In the genomic region with DNA sequence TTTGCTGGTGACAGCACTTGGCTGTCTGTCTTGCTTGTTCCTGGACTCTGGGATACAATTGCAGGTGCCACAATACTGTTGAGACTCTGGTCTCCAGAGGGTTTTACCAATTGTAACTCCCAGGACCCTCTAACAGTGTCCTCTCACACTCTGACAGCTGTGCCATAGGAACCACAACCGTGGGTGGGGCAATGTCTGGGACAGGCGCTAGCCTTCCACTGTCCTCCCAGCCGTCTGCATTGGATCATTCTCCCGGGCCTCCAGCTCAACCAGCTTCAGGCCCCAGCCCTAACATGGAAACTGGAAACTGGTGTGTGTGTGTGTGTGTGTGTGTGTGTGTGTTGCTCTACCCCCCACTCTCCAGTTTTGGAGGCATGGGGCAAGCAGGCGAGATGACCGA, we compare ENCODE assay signal across 23 mouse cellular contexts.
"Had no signal": no experiment of that assay in that cellular context is flagged by ENCODE, and none has a peak within 500 bp of the region (broad histone marks: within the 10 kb centered on the region; RNA-seq: fewer than 3 reads in every experiment).

No protein-coding gene starts in this region.

- H3K4me2 ChIP-seq: limb, embryonic 12.5 days; liver, embryonic 12.5 days; liver, embryonic 15.5 days; midbrain, embryonic 12.5 days; midbrain, embryonic 15.5 days; neural tube, embryonic 12.5 days; neural tube, embryonic 15.5 days; stomach, embryonic 15.5 days had no signal

- H3K9ac ChIP-seq: limb, embryonic 12.5 days; liver, embryonic 12.5 days; liver, embryonic 15.5 days; midbrain, embryonic 12.5 days; midbrain, embryonic 15.5 days; neural tube, embryonic 12.5 days; neural tube, embryonic 15.5 days; stomach, embryonic 15.5 days had no signal

- H3K9me3 ChIP-seq: limb, embryonic 12.5 days; liver, embryonic 15.5 days; midbrain, embryonic 12.5 days; midbrain, embryonic 15.5 days; neural tube, embryonic 12.5 days; neural tube, embryonic 15.5 days; stomach, embryonic 15.5 days had no signal

- DNase-seq: kidney, adult 18-20 months; kidney, adult 9 months; kidney, postnatal 36 days; layer of hippocampus, postnatal 36 days; liver; lung, adult 18-20 months; lung, postnatal 14 days; right cerebral cortex, adult 18-20 months; right cerebral cortex, postnatal 14 days; right cerebral cortex, postnatal 4 days; thymus, adult 18-20 months; thymus, postnatal 36 days had no signal

- ATAC-seq: liver, embryonic 12.5 days; midbrain, embryonic 15.5 days had no signal

- H3K36me3 ChIP-seq: limb, embryonic 12.5 days; liver, embryonic 12.5 days; liver, embryonic 15.5 days; midbrain, embryonic 12.5 days; midbrain, embryonic 15.5 days; neural tube, embryonic 12.5 days; neural tube, embryonic 15.5 days; stomach, embryonic 15.5 days had no signal

- H3K4me3 ChIP-seq: left cerebral cortex, adult 2 months; limb, embryonic 12.5 days; liver, embryonic 12.5 days; liver, embryonic 15.5 days; midbrain, embryonic 12.5 days; midbrain, embryonic 15.5 days; neural tube, embryonic 12.5 days; neural tube, embryonic 15.5 days; stomach, embryonic 15.5 days had no signal

- H3K27me3 ChIP-seq: limb, embryonic 12.5 days; liver, embryonic 12.5 days; liver, embryonic 15.5 days; midbrain, embryonic 12.5 days; midbrain, embryonic 15.5 days; neural tube, embryonic 12.5 days; neural tube, embryonic 15.5 days; stomach, embryonic 15.5 days had no signal

- H3K4me1 ChIP-seq: limb, embryonic 12.5 days; liver, embryonic 12.5 days; liver, embryonic 15.5 days; midbrain, embryonic 15.5 days; neural tube, embryonic 12.5 days; neural tube, embryonic 15.5 days; stomach, embryonic 15.5 days had no signal

- H3K27ac ChIP-seq: kidney, postnatal 0 days; left cerebral cortex, adult 2 months; limb, embryonic 12.5 days; liver, embryonic 12.5 days; liver, embryonic 15.5 days; macrophage; midbrain, embryonic 12.5 days; midbrain, embryonic 15.5 days; neural tube, embryonic 12.5 days; neural tube, embryonic 15.5 days; stomach, embryonic 15.5 days had no signal
